Mouse (Mus musculus): Measurements from ENCODE around the gene Alkbh2. TPM values are rescaled to one million over a fixed set of nuclear protein-coding genes. Genes with fewer than 3 reads are reported as not detected.

Alkbh2 gene
- polyA plus RNA-seq (2012; rRNA removed), result 6.4 TPM in 2 replicates

GRCm38 (mm10) chr5:114127374-114128349, at the start of gene Alkbh2:
TSS of gene Alkbh2 (minus strand) at chr5:114128218.

GRCm38 (mm10) chr5:114146028-114146888, 18.2 kb upstream of the Alkbh2 start, which contains the start of gene Acacb:
TSS of gene Acacb (plus strand) at chr5:114146535.

GRCm38 (mm10) chr5:114130211-114130605, 2.2 kb upstream of the Alkbh2 start, which contains the start of gene Ung:
TSS of gene Ung (plus strand) at chr5:114130386.

GRCm38 (mm10) chr5:114091057-114091807, 36.8 kb downstream of the Alkbh2 start, which contains the start of gene Svop:
TSS of gene Svop (minus strand) at chr5:114091570.

Other genes starting within 250 kb of the Alkbh2 start
- 25.0 and 27.4 TPM in 2 replicates for gene Coro1c, start 219.5 kb downstream of the Alkbh2 start, polyA plus RNA-seq (2012; rRNA removed)
- gene Ssh1, start 134.3 kb downstream of the Alkbh2 start, polyA plus RNA-seq (2012; rRNA removed), result 2.8 and 3.1 TPM in 2 replicates
- 0.05 TPM in 1 of 2 replicates, not detected in the other for gene Dao, start 124.5 kb downstream of the Alkbh2 start, polyA plus RNA-seq (2012; rRNA removed)
- gene Usp30, start 62.8 kb downstream of the Alkbh2 start, polyA plus RNA-seq (2012; rRNA removed), result 5.8 and 6.5 TPM in 2 replicates
- gene Svop, start 36.6 kb downstream of the Alkbh2 start, polyA plus RNA-seq (2012; rRNA removed), result 0.02 TPM in 2 replicates
- gene Ung, start 2.2 kb upstream of the Alkbh2 start, polyA plus RNA-seq (2012; rRNA removed), result 7.1 and 8.7 TPM in 2 replicates
- gene Acacb, start 18.3 kb upstream of the Alkbh2 start, polyA plus RNA-seq (2012; rRNA removed), result 7.0 and 9.6 TPM in 2 replicates
- not detected in 2 replicates for gene Foxn4, start 145.6 kb upstream of the Alkbh2 start, polyA plus RNA-seq (2012; rRNA removed)
- gene Myo1h, start 160.9 kb upstream of the Alkbh2 start, polyA plus RNA-seq (2012; rRNA removed), result 1.0 and 1.4 TPM in 2 replicates